Mouse (Mus musculus) ovary, adult 2 months (tissue): ENCODE results near the gene Gsg1. TPM values are rescaled to one million over a fixed set of nuclear protein-coding genes. Genes with fewer than 3 reads are reported as not detected.

ENCODE experiments used
- polyA plus RNA-seq: library from polyadenylated mRNA; depleted of rRNA; stranded (reverse); fragments of >200 nt; gene quantifications from 2 replicates; pipeline ENCODE4 v1.2.3, GENCODE M21; 2012; rRNA removed

The Gsg1 gene
- 0.54 TPM in 1 of 2 replicates, not detected in the other for polyA plus RNA-seq

GRCm38 (mm10) chr6:135254153-135254552 lies at the start of gene Gsg1:
Gsg1 (minus strand) TSS chr6:135254351.

GRCm38 (mm10) chr6:135197921-135198532 lies 56.1 kb downstream of the Gsg1 start, which contains the start of the genes Fam234b and Hebp1:
Fam234b (plus strand) TSS chr6:135197977.
Hebp1 (minus strand) TSS chr6:135198022.

Other genes starting within 250 kb of the Gsg1 start
- 41.1 and 44.6 TPM in 2 replicates for gene Ddx47, start 242.7 kb downstream of the Gsg1 start, polyA plus RNA-seq
- 0.75 and 0.97 TPM in 2 replicates for gene Gprc5a, start 188.7 kb downstream of the Gsg1 start, polyA plus RNA-seq
- 0.15 TPM in 1 of 2 replicates, not detected in the other for gene Gprc5d, start 136.1 kb downstream of the Gsg1 start, polyA plus RNA-seq
- 32.2 and 36.0 TPM in 2 replicates for gene Fam234b, start 56.4 kb downstream of the Gsg1 start, polyA plus RNA-seq
- gene Hebp1, start 56.3 kb downstream of the Gsg1 start, polyA plus RNA-seq: 25.1 and 25.5 TPM in 2 replicates
- gene Pbp2, start 56.1 kb upstream of the Gsg1 start, polyA plus RNA-seq: 0.12 and 0.14 TPM in 2 replicates
- gene Emp1, start 108.2 kb upstream of the Gsg1 start, polyA plus RNA-seq: 73.0 and 116 TPM in 2 replicates